Mouse (Mus musculus): ENCODE results near the gene Cggbp1.

- TF ChIP-seq POLR2A (IDR thresholded peaks at IDR 0.05; ENCODE audit: control insufficient read depth, low read depth, low read length) = no peak
- TF ChIP-seq CTCF (IDR thresholded peaks at IDR 0.05; ENCODE audit: control insufficient read depth, insufficient read depth, insufficient replicate concordance, low read depth, low read length) = no peak
These were observed 25.0 kb downstream of the Cggbp1 start for GRCm38 (mm10) chr16:64876631-64877265.
